Mouse (Mus musculus) neural tube, embryonic 12.5 days (tissue): Measurements from ENCODE around the gene Lrrc51. TPM values are rescaled to one million over a fixed set of nuclear protein-coding genes. Genes with fewer than 3 reads are reported as not detected.
A peak's percentile ranks its signal among the peaks of the same experiment; 100 is the strongest.
"Not testable (repeated sequence)": the region's sequence is repeated elsewhere in the genome, so short reads cannot be mapped to it uniquely, and the experiment has no call there.

ENCODE experiments used
- ATAC-seq: fragments of 200-750 bp; cut with Nextera tagmentation; 2 replicates; pipeline ENCODE4 v1.8.0; 2017; ENCODE audit warnings: low read depth, mild to moderate bottlenecking, moderate TSS enrichment, moderate library complexity; ENCODE audit not compliant: low FRiP score
- H3K27ac ChIP-seq: fragments of 300-500 bp; sonication (generic); 2 replicates; pipeline ENCODE4 v1.5.1; 2016
- H3K27me3 ChIP-seq: fragments of 300-500 bp; sonication (generic); replicated peaks from 2 replicates; pipeline ENCODE4 v1.6.1; 2016; ENCODE audit warnings: mild to moderate bottlenecking
- H3K36me3 ChIP-seq: fragments of 300-500 bp; sonication (generic); 2 replicates; pipeline ENCODE4 v1.6.1; 2016; ENCODE audit warnings: mild to moderate bottlenecking
- H3K4me1 ChIP-seq: fragments of 300-500 bp; sonication (generic); 2 replicates; pipeline ENCODE4 v1.6.1; 2016
- H3K4me2 ChIP-seq: fragments of 300-500 bp; sonication (generic); replicated peaks from 2 replicates; pipeline ENCODE4 v1.6.1; 2016; ENCODE audit warnings: mild to moderate bottlenecking
- H3K4me3 ChIP-seq: fragments of 300-500 bp; sonication (generic); 2 replicates; pipeline ENCODE4 v1.5.1; 2016
- H3K9ac ChIP-seq: fragments of 300-500 bp; sonication (generic); 2 replicates; pipeline ENCODE4 v1.6.1; 2016; ENCODE audit warnings: mild to moderate bottlenecking
- H3K9me3 ChIP-seq: fragments of 300-500 bp; sonication (generic); 2 replicates; pipeline ENCODE4 v1.6.1; 2016; ENCODE audit warnings: mild to moderate bottlenecking
- WGBS: fragments of 180-500 bp; shearing (Covaris S2); methylation state at CpG from one replicate; pipeline ENCODE4 v1.1.7; 2016; 5-methylcytosine and 5-hydroxymethylcytosine counted together
- polyA plus RNA-seq: library from polyadenylated mRNA; unstranded; fragments of >200 nt; fragmentation: Nextera tagmentation; extraction: Ambion mirVana; gene quantifications from 2 replicates; pipeline ENCODE4 v1.2.1, GENCODE M21; 2016

The Lrrc51 gene
- polyA plus RNA-seq, 1 experiment from 2014 or later = 5.0 TPM

GRCm38 (mm10) chr7:101936996-101937395 is 3.3 kb upstream of the Lrrc51 start:
- Histone ChIP-seq H3K4me2 (no peak overlapping the region), H3K9ac (no peak overlapping the region), H3K27me3 (no peaks in the 10 kb centered on the region), H3K36me3 (0 out of 2 replicates have a peak, but pooled peaks cover 2% of the 10 kb centered on the region), H3K4me1 (peaks cover 15% of the 10 kb centered on the region), H3K9me3 (no peaks in the 10 kb centered on the region), H3K27ac (no peak overlapping the region), H3K4me3 (no peak overlapping the region)
- ATAC-seq = no peak
- 97% methylated on average over 4 of the region's 4 CpGs for WGBS

- Histone ChIP-seq H3K9ac (no peak overlapping the region), H3K4me3 (no peak overlapping the region), H3K4me1 (peaks cover 15% of the 10 kb centered on the region), H3K27me3 (no peaks in the 10 kb centered on the region), H3K4me2 (no peak overlapping the region), H3K36me3 (0 out of 2 replicates have a peak, but pooled peaks cover 2% of the 10 kb centered on the region), H3K9me3 (no peaks in the 10 kb centered on the region), H3K27ac (no peak overlapping the region)
- ATAC-seq = no peak
- 99% methylated on average over 4 of the region's 4 CpGs for WGBS
Measured at GRCm38 (mm10) chr7:101935957-101936356, 2.3 kb upstream of the Lrrc51 start.

- peak overlapping the region; percentile 85 for H3K4me3 ChIP-seq
- WGBS = 8% methylated on average over 15 of the region's 15 CpGs
- peak overlapping the region; percentile 62 for H3K9ac ChIP-seq
- H3K27me3 ChIP-seq = no peaks in the 10 kb centered on the region
- no peaks in the 10 kb centered on the region for H3K36me3 ChIP-seq
- peak overlapping the region; percentile 63 for H3K4me2 ChIP-seq
- peak; percentile 49; the same call in 1 of the 2 replicates for ATAC-seq
- peaks cover 15% of the 10 kb centered on the region for H3K4me1 ChIP-seq
- no peak overlapping the region for H3K27ac ChIP-seq
- H3K9me3 ChIP-seq = no peaks in the 10 kb centered on the region
Measured at GRCm38 (mm10) chr7:101933300-101933699, 395 bp downstream of the Lrrc51 start.

- ATAC-seq = no peak
- Histone ChIP-seq H3K4me1 (peaks cover 15% of the 10 kb centered on the region), H3K27ac (no peak overlapping the region), H3K4me2 (peak overlapping the region; percentile 63), H3K36me3 (no peaks in the 10 kb centered on the region), H3K9ac (no peak overlapping the region), H3K4me3 (no peak overlapping the region), H3K27me3 (no peaks in the 10 kb centered on the region), H3K9me3 (no peaks in the 10 kb centered on the region)
- WGBS = 91% methylated on average over 1 of the region's 1 CpGs
Measured at GRCm38 (mm10) chr7:101932551-101932950, 1.1 kb downstream of the Lrrc51 start.

GRCm38 (mm10) chr7:101928093-101928492 is 5.6 kb downstream of the Lrrc51 start:
- H3K4me1 ChIP-seq = no peaks in the 10 kb centered on the region
- H3K9me3 ChIP-seq = no peaks in the 10 kb centered on the region
- H3K27ac ChIP-seq = no peak overlapping the region
- H3K27me3 ChIP-seq = no peaks in the 10 kb centered on the region
- no peak for ATAC-seq
- no peak overlapping the region for H3K4me3 ChIP-seq
- H3K36me3 ChIP-seq = no peaks in the 10 kb centered on the region
- H3K4me2 ChIP-seq = no peak overlapping the region
- 90% methylated on average over 3 of the region's 3 CpGs for WGBS
- no peak overlapping the region for H3K9ac ChIP-seq

GRCm38 (mm10) chr7:101925892-101926291 is 7.8 kb downstream of the Lrrc51 start:
- H3K9me3 ChIP-seq, H3K9ac ChIP-seq, H3K4me3 ChIP-seq, H3K27ac ChIP-seq, H3K27me3 ChIP-seq, ATAC-seq, H3K36me3 ChIP-seq, H3K4me1 ChIP-seq, H3K4me2 ChIP-seq: not testable (repeated sequence)

- H3K9me3 ChIP-seq = no peaks in the 10 kb centered on the region
- ATAC-seq = peak; percentile 71
- no peaks in the 10 kb centered on the region for H3K27me3 ChIP-seq
- WGBS = 8% methylated on average over 1 of the region's 1 CpGs
- H3K27ac ChIP-seq = no peak overlapping the region
- no peak overlapping the region for H3K4me3 ChIP-seq
- H3K4me1 ChIP-seq = no peaks in the 10 kb centered on the region
- H3K9ac ChIP-seq = no peak overlapping the region
- peaks cover 11% of the 10 kb centered on the region for H3K36me3 ChIP-seq
- H3K4me2 ChIP-seq = no peak overlapping the region
Measured at GRCm38 (mm10) chr7:101918071-101918470, 15.6 kb downstream of the Lrrc51 start.

- Histone ChIP-seq H3K4me1 (0 out of 2 replicates have a peak, but pooled peaks cover under 1% of the 10 kb centered on the region), H3K27me3 (no peaks in the 10 kb centered on the region), H3K4me3 (no peak overlapping the region), H3K9me3 (no peaks in the 10 kb centered on the region), H3K27ac (no peak overlapping the region), H3K9ac (no peak overlapping the region), H3K4me2 (no peak overlapping the region), H3K36me3 (peaks cover 52% of the 10 kb centered on the region)
- no peak for ATAC-seq
- 69% methylated on average over 3 of the region's 3 CpGs for WGBS
Measured at GRCm38 (mm10) chr7:101911982-101912381, 21.7 kb downstream of the Lrrc51 start.

- ATAC-seq = no peak
- no peak overlapping the region for H3K27ac ChIP-seq
- peaks cover 6% of the 10 kb centered on the region for H3K4me1 ChIP-seq
- H3K4me2 ChIP-seq = no peak overlapping the region
- no peak overlapping the region for H3K9ac ChIP-seq
- H3K4me3 ChIP-seq = no peak overlapping the region
- H3K27me3 ChIP-seq = no peaks in the 10 kb centered on the region
- H3K36me3 ChIP-seq = peaks cover 52% of the 10 kb centered on the region
- WGBS = 89% methylated on average over 4 of the region's 4 CpGs
- no peaks in the 10 kb centered on the region for H3K9me3 ChIP-seq
Measured at GRCm38 (mm10) chr7:101910138-101910537, 23.6 kb downstream of the Lrrc51 start.

GRCm38 (mm10) chr7:101908367-101908766 is 25.3 kb downstream of the Lrrc51 start:
- ATAC-seq = no peak
- Histone ChIP-seq H3K36me3 (peaks cover 44% of the 10 kb centered on the region), H3K4me1 (peaks cover 6% of the 10 kb centered on the region), H3K9ac (0 out of 2 replicates have a peak overlapping the region, but pooled peaks have one; percentile 29), H3K27me3 (no peaks in the 10 kb centered on the region), H3K9me3 (no peaks in the 10 kb centered on the region), H3K27ac (no peak overlapping the region), H3K4me2 (no peak overlapping the region), H3K4me3 (no peak overlapping the region)
- WGBS = 82% methylated on average over 4 of the region's 4 CpGs

- Histone ChIP-seq H3K4me3 (peak overlapping the region; percentile 85), H3K36me3 (peaks cover 38% of the 10 kb centered on the region), H3K27ac (no peak overlapping the region), H3K4me2 (peak overlapping the region; percentile 63), H3K4me1 (peaks cover 6% of the 10 kb centered on the region), H3K27me3 (no peaks in the 10 kb centered on the region), H3K9ac (peak overlapping the region; percentile 91; the same call in 1 of the 2 replicates), H3K9me3 (no peaks in the 10 kb centered on the region)
- no peak for ATAC-seq
- WGBS = 79% methylated on average over 8 of the region's 8 CpGs
Measured at GRCm38 (mm10) chr7:101906696-101907095, 27.0 kb downstream of the Lrrc51 start.

GRCm38 (mm10) chr7:101906287-101906681 is 27.4 kb downstream of the Lrrc51 start, which contains the start of gene Tomt:
Gene Tomt (minus strand): TSS chr7:101906359.
- Histone ChIP-seq H3K27ac (peak within 1 kb of the TSS; percentile 83), H3K4me1 (peaks cover 6% of the 10 kb centered on the region), H3K36me3 (peaks cover 34% of the 10 kb centered on the region), H3K4me3 (peak within 1 kb of the TSS; percentile 85), H3K4me2 (peak within 1 kb of the TSS; percentile 63), H3K9ac (peak within 1 kb of the TSS; percentile 91), H3K27me3 (no peaks in the 10 kb centered on the region), H3K9me3 (no peaks in the 10 kb centered on the region)
- WGBS = 12% methylated on average over 11 of the region's 11 CpGs
- no peak for ATAC-seq

GRCm38 (mm10) chr7:101905561-101906286 is 28.0 kb downstream of the Lrrc51 start, which contains the start of gene Lamtor1:
Gene Lamtor1 (plus strand): TSS chr7:101905904.
- Histone ChIP-seq H3K4me2 (peak within 1 kb of the TSS; percentile 63), H3K9ac (peak within 1 kb of the TSS; percentile 91), H3K36me3 (peaks cover 28% of the 10 kb centered on the region), H3K4me3 (peak within 1 kb of the TSS; percentile 85), H3K4me1 (peaks cover 6% of the 10 kb centered on the region), H3K27ac (peak within 1 kb of the TSS; percentile 83), H3K9me3 (no peaks in the 10 kb centered on the region), H3K27me3 (no peaks in the 10 kb centered on the region)
- peak; percentile 99 for ATAC-seq
- under 1% methylated on average over 61 of the region's 61 CpGs for WGBS
